Mouse (Mus musculus): ENCODE data around the gene Retreg3.

DNA sequence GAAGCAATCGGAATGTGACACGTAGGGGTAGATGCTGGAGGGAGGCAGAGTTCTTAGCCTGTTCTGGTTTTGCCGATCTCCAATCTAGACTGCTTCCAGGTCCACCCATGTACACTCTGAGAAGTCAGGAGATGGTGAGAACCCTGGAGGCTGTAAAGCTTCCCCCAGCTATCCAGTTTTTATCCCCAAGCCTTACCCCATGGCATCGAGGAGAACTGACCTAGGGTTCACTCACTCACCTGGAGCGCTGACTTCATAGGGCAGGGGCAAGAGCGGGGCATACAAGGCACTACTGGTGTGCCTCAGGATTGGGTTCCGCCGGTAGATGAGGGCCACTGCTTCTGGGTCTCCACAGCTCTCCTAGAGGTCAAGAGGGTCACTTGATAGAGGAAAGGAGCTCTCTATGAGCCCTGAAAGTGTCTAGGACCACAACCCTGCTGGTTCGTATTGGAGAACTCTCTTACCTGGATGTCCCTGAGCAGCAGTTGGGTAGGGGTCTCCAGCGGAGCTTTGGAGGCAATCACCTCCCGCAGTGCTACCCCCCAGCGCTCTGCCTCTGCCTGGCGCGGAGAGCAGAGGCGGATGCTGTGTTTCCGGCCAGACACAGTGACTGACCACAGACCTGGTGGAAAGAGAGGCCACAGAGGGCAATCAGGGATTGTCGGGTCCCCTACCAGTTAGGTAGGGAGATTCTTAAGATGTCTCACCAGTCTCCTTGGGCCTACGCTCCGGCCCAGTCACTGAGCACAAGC lies 47.7 kb upstream of the Retreg3 start:
- no peak for TF ChIP-seq CTCF (IDR thresholded peaks at IDR 0.05; ENCODE audit: low read depth)
- no peak for TF ChIP-seq EP300 (IDR thresholded peaks at IDR 0.05; ENCODE audit: low read depth)

Measured in liver, embryonic 14.5 days (tissue).